Mouse (Mus musculus): ENCODE measurements around the gene Arpin.

Arpin gene

GRCm38 (mm10) chr7:79892576-79893428, 42.4 kb downstream of the Arpin start:
- DNase-seq (ENCODE audit: low spot score) = no peak

DNA sequence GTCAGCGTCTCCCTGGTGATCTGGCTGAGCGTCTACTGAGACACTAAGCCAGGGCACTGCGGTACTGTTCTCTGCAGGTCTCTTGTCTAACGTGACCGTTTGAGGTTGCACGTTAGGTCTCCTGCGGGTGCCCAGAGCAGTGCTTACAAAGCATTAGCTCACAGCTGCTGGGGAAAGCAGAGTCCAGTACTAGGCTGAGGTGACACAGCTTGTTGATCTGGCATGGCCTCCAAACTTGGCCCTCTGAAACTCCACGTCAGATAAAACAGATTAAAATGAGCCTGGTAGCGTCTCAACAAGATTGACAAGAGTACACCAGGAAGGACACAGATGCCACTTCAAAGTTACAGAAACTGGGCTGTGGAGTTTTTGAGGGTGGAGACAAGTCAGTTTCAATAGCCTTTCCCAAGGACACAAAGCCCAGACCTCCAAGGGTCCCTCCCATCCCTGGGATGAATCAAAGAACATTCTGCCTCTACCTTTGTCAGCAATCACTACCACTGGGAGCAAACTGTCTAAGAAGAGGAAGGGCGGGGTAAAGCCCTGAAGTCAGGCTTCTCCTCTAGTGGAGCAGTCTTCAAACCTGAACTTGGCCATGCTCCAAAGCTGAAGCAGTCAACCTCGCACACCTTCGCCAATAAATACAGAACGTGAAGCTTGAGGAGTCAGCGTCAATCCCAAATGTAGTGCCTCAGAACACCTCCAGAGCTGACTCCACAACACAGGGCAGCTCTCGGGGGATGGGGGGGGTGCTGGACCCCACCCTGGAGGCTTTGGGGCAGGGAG, 44.5 kb downstream of the Arpin start:
- no peak for DNase-seq (ENCODE audit: low spot score)

DNA sequence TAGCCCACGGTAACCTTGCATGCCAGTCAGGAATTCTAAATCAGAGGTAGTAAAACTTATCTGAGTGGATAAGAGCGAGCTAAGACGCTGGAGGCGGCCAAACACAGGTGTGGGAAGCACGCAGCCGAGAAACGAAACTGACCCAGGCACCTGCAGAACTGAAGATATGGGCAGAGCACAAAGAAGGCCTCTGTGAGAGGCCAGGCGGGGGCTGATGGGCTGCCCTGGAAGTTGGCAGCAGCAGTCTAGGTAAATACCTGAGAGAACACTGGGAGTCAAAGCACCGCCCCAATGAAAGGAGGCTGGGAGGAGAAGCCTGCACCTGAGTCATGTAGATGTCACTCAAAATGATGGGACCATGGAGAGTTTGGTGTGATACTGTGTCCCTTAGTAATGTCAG, 46.6 kb downstream of the Arpin start:
- DNase-seq (ENCODE audit: low spot score) = no peak

GRCm38 (mm10) chr7:79883613-79884334, 51.4 kb downstream of the Arpin start:
- no peak for DNase-seq (ENCODE audit: low spot score)

DNA sequence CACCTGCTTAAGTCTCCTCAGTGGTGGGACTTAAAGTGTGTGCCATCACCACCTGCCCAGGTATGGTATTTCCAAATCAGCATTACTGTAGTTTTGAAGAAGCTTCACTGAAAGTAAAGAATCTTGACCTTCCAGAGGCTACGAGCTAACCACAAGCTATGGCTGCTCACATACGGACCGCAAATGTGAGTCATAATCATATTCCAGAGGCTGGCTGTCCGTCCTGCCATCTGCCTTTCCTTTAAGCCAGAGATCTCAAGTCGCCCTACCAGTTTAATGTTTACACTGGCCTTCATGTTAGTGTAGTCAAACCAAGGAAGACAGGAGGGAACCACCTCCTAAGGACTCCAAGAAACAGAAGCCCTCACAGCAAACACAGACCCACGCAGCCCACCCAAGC, 53.3 kb downstream of the Arpin start:
- no peak for DNase-seq (ENCODE audit: low spot score)

DNA sequence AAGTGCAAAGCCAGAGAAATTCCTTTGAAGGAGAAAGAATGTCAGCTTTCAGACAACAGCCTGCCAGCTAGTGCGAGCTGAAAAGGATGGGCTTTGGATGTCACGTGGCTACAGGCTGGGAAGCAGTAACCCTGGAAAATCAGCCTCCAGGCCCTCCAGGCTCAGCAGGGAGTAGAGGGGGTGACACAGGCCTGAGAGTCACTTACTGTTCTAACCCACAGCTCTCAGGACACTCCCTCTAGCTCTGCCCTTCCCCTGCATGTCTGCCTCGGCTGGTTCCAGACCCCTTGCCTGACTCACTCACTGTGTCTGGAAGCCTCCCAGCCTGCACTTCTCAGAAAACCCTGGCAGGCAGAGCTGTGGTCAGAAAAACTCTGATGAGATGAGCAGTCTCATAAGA, 54.2 kb downstream of the Arpin start:
- peak; percentile 33 for DNase-seq (ENCODE audit: low spot score)

DNA sequence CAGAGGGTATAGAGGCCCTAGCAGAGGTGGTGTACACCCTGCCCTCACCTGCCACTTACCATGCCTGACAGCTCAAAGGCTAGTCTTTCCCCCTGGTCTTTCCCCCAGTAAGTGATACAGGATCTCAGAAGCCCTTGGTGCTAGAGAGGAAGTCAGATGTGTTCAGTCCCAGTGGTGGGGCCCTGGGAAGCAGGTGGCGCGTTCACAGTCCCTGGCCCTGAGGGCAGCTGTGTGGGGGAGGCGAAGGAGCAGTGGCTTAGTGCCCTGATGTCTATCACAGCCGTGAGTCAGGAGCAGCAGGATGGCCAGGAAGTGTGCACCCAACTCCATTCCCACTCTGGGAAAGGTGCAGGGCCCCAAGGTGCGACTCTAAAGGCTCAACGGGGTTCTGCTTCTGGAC, 55.1 kb downstream of the Arpin start:
- no peak for DNase-seq (ENCODE audit: low spot score)

- no peak for DNase-seq (ENCODE audit: low spot score)
Measured at GRCm38 (mm10) chr7:79878455-79879025, 56.6 kb downstream of the Arpin start.
